8 mouse cellular contexts compared by ENCODE assay signal in the genomic region with DNA sequence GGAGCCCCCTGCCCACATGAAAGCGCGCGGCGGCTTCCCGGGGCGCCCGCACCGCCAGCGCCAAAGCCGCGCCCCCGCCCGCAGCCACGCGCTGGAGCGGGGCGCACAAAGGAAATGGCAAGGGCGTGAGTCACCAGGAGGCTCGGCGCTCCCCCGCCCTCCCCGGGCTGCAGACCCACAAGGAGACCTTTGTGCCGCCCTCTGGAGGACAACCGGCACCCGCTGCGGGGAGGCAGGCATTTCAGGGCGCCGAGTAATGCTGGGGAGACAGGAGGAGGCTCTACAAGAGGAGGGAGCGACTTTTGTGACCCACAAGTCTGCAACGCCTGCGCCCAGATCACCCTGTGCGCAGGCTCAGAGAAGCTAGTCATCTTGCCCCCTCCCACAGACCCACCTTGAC.
DNase-seq lines count a peak whose midpoint lies in the region; ATAC-seq and TF ChIP-seq lines count a peak whose summit lies in the region.

No protein-coding gene starts in this region.

- H3K4me2 ChIP-seq in heart, postnatal 0 days (ENCODE audit: low read depth, low read length): peak overlapping the region; percentile 95
- H3K4me2 ChIP-seq in neural tube, embryonic 14.5 days (ENCODE audit: low read depth, low read length): peak overlapping the region; percentile 99

- no peaks in the 10 kb centered on the region for H3K36me3 ChIP-seq in forebrain, embryonic 10.5 days (replicated peaks)
- no peaks in the 10 kb centered on the region for H3K36me3 ChIP-seq in heart, postnatal 0 days (replicated peaks; ENCODE audit: control insufficient read depth, insufficient read depth, low read length)
- no peaks in the 10 kb centered on the region for H3K36me3 ChIP-seq in neural tube, embryonic 14.5 days (ENCODE audit: control insufficient read depth, insufficient read depth, low read length)
- H3K36me3 ChIP-seq in testis, adult 2 months (ENCODE audit: control insufficient read depth, insufficient read depth, low read length): no peaks in the 10 kb centered on the region

- peaks cover 75% of the 10 kb centered on the region for H3K27me3 ChIP-seq in forebrain, embryonic 10.5 days (ENCODE audit: poor library complexity, severe bottlenecking)
- peaks cover 34% of the 10 kb centered on the region for H3K27me3 ChIP-seq in heart, postnatal 0 days (ENCODE audit: control insufficient read depth, insufficient read depth, low read length)
- H3K27me3 ChIP-seq in neural tube, embryonic 14.5 days (ENCODE audit: control insufficient read depth, insufficient read depth, low read length): no peaks in the 10 kb centered on the region
- no peaks in the 10 kb centered on the region for H3K27me3 ChIP-seq in testis, adult 2 months (ENCODE audit: control insufficient read depth, insufficient read depth, low read length)

- peak; percentile 83 for DNase-seq in CD4-positive, CD25-positive, alpha-beta regulatory T cell, adult 2 months (ENCODE audit: low read depth, low spot score)
- DNase-seq in brain, embryonic 14.5 days (ENCODE audit: low read depth): peak; percentile 88
- DNase-seq in forebrain, embryonic 10.5 days (ENCODE audit: extremely low spot score, low spot score): peak; percentile 73
- peak; percentile 81 for DNase-seq in heart, postnatal 0 days (ENCODE audit: low spot score)
- peak; percentile 92 for DNase-seq in kidney, postnatal 36 days
- DNase-seq in lung, adult 18-20 months: peak; percentile 90 to 93

- WGBS in forebrain, embryonic 10.5 days: 1% methylated on average over 32 of the region's 32 CpGs
- WGBS in heart, postnatal 0 days: 2% methylated on average over 31 of the region's 32 CpGs
- 2% methylated on average over 32 of the region's 32 CpGs for WGBS in neural tube, embryonic 14.5 days

- peak overlapping the region; percentile 74 for H3K4me3 ChIP-seq in forebrain, embryonic 10.5 days
- H3K4me3 ChIP-seq in heart, postnatal 0 days (ENCODE audit: low read depth, low read length): peak overlapping the region; percentile 56
- H3K4me3 ChIP-seq in neural tube, embryonic 14.5 days (ENCODE audit: low read depth, low read length): peak overlapping the region; percentile 57
- peak overlapping the region; percentile 50 for H3K4me3 ChIP-seq in testis, adult 2 months (ENCODE audit: control insufficient read depth, low read depth, low read length)

- peak; percentile 9 for TF ChIP-seq POLR2A in brain, embryonic 14.5 days (IDR thresholded peaks at IDR 0.05; ENCODE audit: borderline replicate concordance, extremely low read depth, insufficient read depth, insufficient read length, poor library complexity, severe bottlenecking)
- TF ChIP-seq POLR2A in testis, adult 2 months (IDR thresholded peaks at IDR 0.05; ENCODE audit: control insufficient read depth, low read depth, low read length): no peak

- no peaks in the 10 kb centered on the region for H3K9me3 ChIP-seq in forebrain, embryonic 10.5 days
- H3K9me3 ChIP-seq in heart, postnatal 0 days (replicated peaks; ENCODE audit: control insufficient read depth, low read length): no peaks in the 10 kb centered on the region
- H3K9me3 ChIP-seq in neural tube, embryonic 14.5 days (ENCODE audit: control insufficient read depth, low read length): no peaks in the 10 kb centered on the region

- no peak for TF ChIP-seq EP300 in heart, postnatal 0 days (IDR thresholded peaks at IDR 0.05; ENCODE audit: low read depth)

- peak overlapping the region; percentile 97 for H3K27ac ChIP-seq in forebrain, embryonic 10.5 days
- H3K27ac ChIP-seq in heart, postnatal 0 days (ENCODE audit: low read depth): peak overlapping the region; percentile 70
- peak overlapping the region; percentile 88 for H3K27ac ChIP-seq in neural tube, embryonic 14.5 days (ENCODE audit: low read depth, low read length)
- H3K27ac ChIP-seq in testis, adult 2 months (ENCODE audit: control insufficient read depth, insufficient read depth, low read depth, low read length): peak overlapping the region; percentile 63

- H3K9ac ChIP-seq in heart, postnatal 0 days (replicated peaks; ENCODE audit: low read depth, low read length): peak overlapping the region; percentile 59
- H3K9ac ChIP-seq in neural tube, embryonic 14.5 days (replicated peaks; ENCODE audit: low read depth, low read length): peak overlapping the region; percentile 94

- peaks cover 52% of the 10 kb centered on the region for H3K4me1 ChIP-seq in forebrain, embryonic 10.5 days
- no peaks in the 10 kb centered on the region; the same call in 1 of the 2 replicates for H3K4me1 ChIP-seq in heart, postnatal 0 days (ENCODE audit: control insufficient read depth, insufficient read depth)
- peaks cover 12% of the 10 kb centered on the region; the same call in 1 of the 2 replicates for H3K4me1 ChIP-seq in neural tube, embryonic 14.5 days (ENCODE audit: control insufficient read depth, insufficient read depth, low read length)
- H3K4me1 ChIP-seq in testis, adult 2 months (ENCODE audit: control insufficient read depth, insufficient read depth, low read length): peaks cover 9% of the 10 kb centered on the region

- TF ChIP-seq CTCF in brain, embryonic 14.5 days (IDR thresholded peaks at IDR 0.05; ENCODE audit: borderline replicate concordance, extremely low read depth, insufficient read depth, insufficient read length): peak; percentile 37; the same call in 1 of the 2 replicates
- TF ChIP-seq CTCF in heart, postnatal 0 days (IDR thresholded peaks at IDR 0.05; ENCODE audit: low read depth): peak; percentile 59
- TF ChIP-seq CTCF in testis, adult 2 months (IDR thresholded peaks at IDR 0.05; ENCODE audit: control insufficient read depth, insufficient read depth, insufficient replicate concordance, low read depth, low read length): no peak

- ATAC-seq in heart, postnatal 0 days (ENCODE audit: insufficient read depth, low read depth): peak; percentile 81
- ATAC-seq in neural tube, embryonic 14.5 days (ENCODE audit: low read depth): peak; percentile 86

Comparison
In these comparisons a context has a peak if more than half of its experiments do, and no peak if none do; other contexts are left out.
1. Peak in every context shown above with its lines: DNase-seq, ATAC-seq, H3K4me3 ChIP-seq and H3K27ac ChIP-seq.